Mouse (Mus musculus) midbrain, embryonic 12.5 days (tissue): Measurements from ENCODE around the gene H2-Oa. TPM values are rescaled to one million over a fixed set of nuclear protein-coding genes. Genes with fewer than 3 reads are reported as not detected.

Experiments used
- ATAC-seq: fragments of 200-750 bp; cut with Nextera tagmentation; 2 replicates; pipeline ENCODE4 v1.8.0; 2017; ENCODE audit warnings: low read depth, moderate TSS enrichment, moderate library complexity; ENCODE audit not compliant: low FRiP score
- H3K27ac ChIP-seq: fragments of 300-500 bp; sonication (generic); replicated peaks from 2 replicates; pipeline ENCODE4 v1.5.1; 2016; ENCODE audit warnings: mild to moderate bottlenecking
- H3K27me3 ChIP-seq: fragments of 300-500 bp; sonication (generic); 2 replicates; pipeline ENCODE4 v1.6.1; 2016; ENCODE audit warnings: mild to moderate bottlenecking
- H3K36me3 ChIP-seq: fragments of 300-500 bp; sonication (generic); 2 replicates; pipeline ENCODE4 v1.6.1; 2016
- H3K4me1 ChIP-seq: fragments of 300-500 bp; sonication (generic); 2 replicates; pipeline ENCODE4 v1.6.1; 2016
- H3K4me2 ChIP-seq: fragments of 300-500 bp; sonication (generic); replicated peaks from 2 replicates; pipeline ENCODE4 v1.6.1; 2016; ENCODE audit warnings: mild to moderate bottlenecking, moderate library complexity
- H3K4me3 ChIP-seq: fragments of 300-500 bp; sonication (generic); 2 replicates; pipeline ENCODE4 v1.5.1; 2016; ENCODE audit warnings: mild to moderate bottlenecking
- H3K9ac ChIP-seq: fragments of 300-500 bp; sonication (generic); replicated peaks from 2 replicates; pipeline ENCODE4 v1.6.1; 2016; ENCODE audit warnings: mild to moderate bottlenecking, moderate library complexity
- H3K9me3 ChIP-seq: fragments of 300-500 bp; sonication (generic); 2 replicates; pipeline ENCODE4 v1.6.1; 2016; ENCODE audit warnings: mild to moderate bottlenecking
- WGBS: fragments of 180-500 bp; shearing (Covaris S2); methylation state at CpG from one replicate; pipeline ENCODE4 v1.1.7; 2016; 5-methylcytosine and 5-hydroxymethylcytosine counted together
- polyA plus RNA-seq: library from polyadenylated mRNA; unstranded; fragments of >200 nt; fragmentation: Nextera tagmentation; extraction: Ambion mirVana; gene quantifications from 2 replicates; pipeline ENCODE4 v1.2.1, GENCODE M21; 2016

The H2-Oa gene
- polyA plus RNA-seq, 1 experiment from 2014 or later: 0.17 TPM

GRCm38 (mm10) chr17:34118113-34118872 lies 26.2 kb downstream of the H2-Oa start:
- no peaks in the 10 kb centered on the region for H3K9me3 ChIP-seq
- peak overlapping the region; percentile 98 for H3K4me2 ChIP-seq
- peaks cover 44% of the 10 kb centered on the region for H3K36me3 ChIP-seq
- H3K27ac ChIP-seq: peak overlapping the region; percentile 100
- no peak for ATAC-seq
- peak overlapping the region; percentile 96 for H3K9ac ChIP-seq
- H3K4me3 ChIP-seq: peak overlapping the region; percentile 99
- H3K27me3 ChIP-seq: no peaks in the 10 kb centered on the region
- under 1% methylated on average over 67 of the region's 67 CpGs for WGBS
- peaks cover 28% of the 10 kb centered on the region for H3K4me1 ChIP-seq

GRCm38 (mm10) chr17:34118873-34119248 lies 26.7 kb downstream of the H2-Oa start:
- H3K36me3 ChIP-seq: peaks cover 39% of the 10 kb centered on the region
- H3K27ac ChIP-seq: peak overlapping the region; percentile 100
- no peaks in the 10 kb centered on the region for H3K9me3 ChIP-seq
- peak overlapping the region; percentile 98 for H3K4me2 ChIP-seq
- under 1% methylated on average over 38 of the region's 38 CpGs for WGBS
- H3K4me3 ChIP-seq: peak overlapping the region; percentile 99
- ATAC-seq: no peak
- H3K4me1 ChIP-seq: peaks cover 33% of the 10 kb centered on the region
- no peaks in the 10 kb centered on the region for H3K27me3 ChIP-seq
- H3K9ac ChIP-seq: peak overlapping the region; percentile 96

DNA sequence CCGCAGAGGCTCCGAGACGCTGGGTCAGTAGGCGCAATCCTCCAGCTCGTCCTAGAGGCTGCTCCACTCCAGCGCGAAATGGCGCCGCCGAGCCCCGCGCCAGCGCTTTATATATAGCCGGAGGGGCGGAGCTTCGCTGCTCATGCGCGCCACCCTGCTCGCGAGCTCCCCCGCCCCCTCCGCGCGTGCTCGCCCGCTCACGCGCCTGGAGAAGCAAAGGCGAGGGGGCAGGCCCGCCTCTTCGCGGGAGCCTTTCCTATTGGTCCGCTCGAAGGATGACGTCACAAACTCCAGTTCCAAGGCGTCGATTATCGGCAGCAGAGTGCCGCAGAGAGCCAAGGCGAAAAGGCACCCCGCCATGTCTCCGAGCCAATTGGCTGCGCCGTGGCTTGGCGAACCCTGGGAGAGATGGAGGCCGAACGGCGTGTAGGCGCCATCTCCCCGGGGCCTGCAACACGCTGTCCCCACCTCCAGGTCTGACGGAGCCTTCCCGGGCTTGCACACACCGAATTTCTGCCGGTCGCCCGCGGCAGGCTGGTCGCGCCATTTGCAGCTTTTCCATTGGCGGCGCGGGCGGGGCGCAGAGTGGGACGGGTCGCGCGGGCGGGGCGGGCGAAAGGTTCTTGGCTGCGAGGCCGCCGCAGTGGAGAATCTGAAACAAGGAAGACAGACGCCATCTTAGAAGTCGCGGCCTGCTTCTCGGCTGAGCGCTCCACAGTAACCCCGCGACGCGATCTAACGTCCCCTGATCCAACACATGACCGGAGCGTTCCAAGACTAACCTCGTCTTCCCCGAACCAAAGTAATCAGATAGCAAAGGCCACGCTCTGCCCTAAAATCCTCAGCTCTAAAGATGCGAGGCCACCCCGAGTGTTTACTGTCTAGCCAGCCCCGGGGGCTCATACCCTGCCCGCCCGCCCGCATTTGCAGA lies 27.4 kb downstream of the H2-Oa start, which contains the start of gene H2-DMa:
TSS of gene H2-DMa (plus strand) at position 293 of the 931 bp plus-strand sequence.
- ATAC-seq: peak; percentile 71
- Histone ChIP-seq H3K9ac (peak within 1 kb of the TSS; percentile 98), H3K4me3 (peak within 1 kb of the TSS; percentile 99), H3K4me1 (peaks cover 36% of the 10 kb centered on the region), H3K9me3 (no peaks in the 10 kb centered on the region), H3K27ac (peak within 1 kb of the TSS; percentile 100), H3K27me3 (no peaks in the 10 kb centered on the region), H3K4me2 (peak within 1 kb of the TSS; percentile 98), H3K36me3 (peaks cover 32% of the 10 kb centered on the region)
- WGBS: under 1% methylated on average over 96 of the region's 96 CpGs

GRCm38 (mm10) chr17:34120180-34120723 lies 28.1 kb downstream of the H2-Oa start:
- Histone ChIP-seq H3K27ac (peak overlapping the region; percentile 100), H3K4me3 (peak overlapping the region; percentile 99), H3K36me3 (peaks cover 25% of the 10 kb centered on the region), H3K27me3 (no peaks in the 10 kb centered on the region), H3K9me3 (no peaks in the 10 kb centered on the region), H3K4me2 (peak overlapping the region; percentile 98), H3K9ac (peak overlapping the region; percentile 98), H3K4me1 (peaks cover 31% of the 10 kb centered on the region)
- WGBS: under 1% methylated on average over 38 of the region's 42 CpGs
- ATAC-seq: peak; percentile 10

DNA sequence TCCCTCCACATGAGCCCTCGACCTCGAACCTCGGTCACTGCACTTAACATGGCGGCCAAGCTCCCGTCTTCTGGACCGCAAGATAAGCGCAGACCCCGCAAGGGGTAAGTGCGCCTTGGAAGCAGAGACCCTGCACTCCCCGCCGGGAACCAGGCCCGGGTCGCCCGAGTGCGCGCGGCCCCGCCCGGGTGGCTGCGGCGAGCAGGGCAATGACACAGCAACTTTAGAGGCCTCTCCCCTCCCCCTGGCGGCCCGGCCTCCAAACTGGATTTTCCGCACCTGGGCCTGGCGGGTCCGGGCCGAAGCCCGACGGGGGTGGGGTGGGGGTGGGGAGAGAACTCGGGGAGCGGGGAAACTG lies 28.7 kb downstream of the H2-Oa start:
- peak overlapping the region; percentile 98 for H3K9ac ChIP-seq
- no peaks in the 10 kb centered on the region for H3K9me3 ChIP-seq
- peak overlapping the region; percentile 99 for H3K4me3 ChIP-seq
- H3K36me3 ChIP-seq: peaks cover 19% of the 10 kb centered on the region
- H3K4me1 ChIP-seq: peaks cover 26% of the 10 kb centered on the region
- peak overlapping the region; percentile 100 for H3K27ac ChIP-seq
- ATAC-seq: peak; percentile 7
- no peaks in the 10 kb centered on the region for H3K27me3 ChIP-seq
- H3K4me2 ChIP-seq: peak overlapping the region; percentile 98
- WGBS: under 1% methylated on average over 31 of the region's 31 CpGs

GRCm38 (mm10) chr17:34121172-34121878 lies 29.2 kb downstream of the H2-Oa start:
- peak overlapping the region; percentile 100 for H3K27ac ChIP-seq
- peak overlapping the region; percentile 99 for H3K4me3 ChIP-seq
- H3K9ac ChIP-seq: peak overlapping the region; percentile 98
- WGBS: 0% methylated on average over 32 of the region's 35 CpGs
- H3K4me1 ChIP-seq: peaks cover 23% of the 10 kb centered on the region
- H3K9me3 ChIP-seq: no peaks in the 10 kb centered on the region
- peaks cover 15% of the 10 kb centered on the region for H3K36me3 ChIP-seq
- peak overlapping the region; percentile 98 for H3K4me2 ChIP-seq
- peak; percentile 25 for ATAC-seq
- H3K27me3 ChIP-seq: no peaks in the 10 kb centered on the region

DNA sequence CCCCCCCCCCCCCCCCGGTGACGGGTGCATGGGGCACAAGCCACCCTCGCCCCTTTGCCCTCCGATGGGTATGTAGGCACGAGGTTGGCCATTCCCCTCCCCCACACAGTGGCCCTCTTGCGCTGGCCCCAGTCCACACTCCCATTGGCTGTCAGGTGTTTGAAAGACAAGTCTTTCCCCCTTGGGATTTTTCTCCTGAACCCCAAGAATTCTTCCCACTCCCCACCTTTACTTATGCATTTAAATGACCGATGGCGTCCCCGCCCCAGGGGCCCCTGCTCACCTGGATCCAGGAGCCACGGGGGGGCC lies 29.7 kb downstream of the H2-Oa start:
- Histone ChIP-seq H3K4me3 (peak overlapping the region; percentile 99), H3K4me1 (peaks cover 18% of the 10 kb centered on the region), H3K27me3 (peaks cover 4% of the 10 kb centered on the region; the same call in 1 of the 2 replicates), H3K9me3 (no peaks in the 10 kb centered on the region), H3K4me2 (peak overlapping the region; percentile 98), H3K36me3 (peaks cover 10% of the 10 kb centered on the region), H3K9ac (peak overlapping the region; percentile 98), H3K27ac (peak overlapping the region; percentile 100)
- 4% methylated on average over 7 of the region's 10 CpGs for WGBS
- no peak for ATAC-seq

- WGBS: under 1% methylated on average over 62 of the region's 75 CpGs
- peak; percentile 57 for ATAC-seq
- H3K9ac ChIP-seq: peak within 1 kb of the TSS; percentile 98
These were observed 30.2 kb downstream of the H2-Oa start, which contains the start of gene Brd2 for GRCm38 (mm10) chr17:34122188-34122984. Gene Brd2, minus strand, starts transcription at chr17:34122634.

DNA sequence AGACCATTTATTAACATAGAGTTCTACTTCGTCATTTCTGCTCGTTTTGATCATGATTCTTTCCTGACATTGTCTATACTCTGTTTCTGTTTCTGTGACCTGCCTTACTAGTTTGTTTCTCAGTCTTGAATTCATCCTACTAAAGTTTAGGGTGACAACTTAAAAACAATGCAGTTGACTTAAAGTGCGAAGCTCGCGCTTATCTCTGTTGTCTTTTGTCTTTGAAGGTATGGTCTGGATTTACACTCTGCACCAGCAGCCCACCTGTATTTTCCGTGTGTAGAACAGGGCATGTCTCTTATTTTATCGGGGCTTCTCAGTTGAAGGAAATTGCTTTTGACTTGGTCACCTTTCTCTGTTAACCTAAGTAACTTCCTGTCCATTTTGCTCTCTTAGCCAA lies 31.0 kb downstream of the H2-Oa start:
- Histone ChIP-seq H3K4me2 (peak overlapping the region; percentile 98), H3K4me1 (peaks cover 14% of the 10 kb centered on the region), H3K9ac (peak overlapping the region; percentile 98), H3K36me3 (peaks cover 6% of the 10 kb centered on the region), H3K27ac (peak overlapping the region; percentile 100; the same call in 1 of the 2 replicates), H3K27me3 (peaks cover 12% of the 10 kb centered on the region), H3K9me3 (no peaks in the 10 kb centered on the region), H3K4me3 (peak overlapping the region; percentile 99)
- no peak for ATAC-seq
- WGBS: 5% methylated on average over 7 of the region's 7 CpGs

More at GRCm38 (mm10) chr17:34122188-34122984, 30.2 kb downstream of the H2-Oa start, which contains the start of gene Brd2:
- Histone ChIP-seq H3K4me2 (peak within 1 kb of the TSS; percentile 98), H3K4me3 (peak within 1 kb of the TSS; percentile 99), H3K9me3 (no peaks in the 10 kb centered on the region), H3K36me3 (peaks cover 6% of the 10 kb centered on the region), H3K27me3 (peaks cover 10% of the 10 kb centered on the region), H3K27ac (peak within 1 kb of the TSS; percentile 100), H3K4me1 (peaks cover 12% of the 10 kb centered on the region)

GRCm38 (mm10) chr17:34123518-34123917 lies 31.4 kb downstream of the H2-Oa start:
- Histone ChIP-seq H3K4me3 (peak overlapping the region; percentile 99), H3K36me3 (peaks cover 2% of the 10 kb centered on the region), H3K9me3 (no peaks in the 10 kb centered on the region), H3K9ac (peak overlapping the region; percentile 98), H3K27me3 (peaks cover 13% of the 10 kb centered on the region), H3K4me1 (peaks cover 15% of the 10 kb centered on the region), H3K27ac (peak overlapping the region; percentile 100; the same call in 1 of the 2 replicates), H3K4me2 (peak overlapping the region; percentile 98)
- ATAC-seq: no peak
- 7% methylated on average over 2 of the region's 2 CpGs for WGBS
